Mouse (Mus musculus): ENCODE measurements at regions not wholly inside any gene's neighbourhood (a gene's known extent, or its start where the extent isn't known, plus 50 kb on each side); places are given as distances from the start of the nearest gene placed in this dataset.

DNA sequence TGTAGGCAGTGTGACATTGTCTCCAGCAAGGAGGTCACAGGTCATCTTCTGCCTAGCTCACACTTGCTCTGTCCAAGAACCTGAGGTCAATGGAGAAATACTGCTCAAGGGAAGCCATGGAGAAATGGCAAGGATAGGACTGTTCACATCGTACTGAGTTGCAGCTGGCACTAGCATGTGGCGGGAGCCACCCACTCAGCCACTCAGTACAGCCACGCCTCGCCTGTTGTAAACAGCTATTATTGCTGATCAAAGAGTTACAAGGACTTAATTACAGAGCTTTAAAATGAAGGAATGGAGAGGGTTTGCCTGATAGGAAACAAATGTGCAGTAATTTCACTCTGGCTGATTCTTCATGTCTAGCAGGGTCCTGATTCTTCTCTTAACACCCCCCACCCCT lies 64.8 kb downstream of the Dll1 start:
- DNase-seq (ENCODE audit: low spot score) = peak; percentile 3

DNA sequence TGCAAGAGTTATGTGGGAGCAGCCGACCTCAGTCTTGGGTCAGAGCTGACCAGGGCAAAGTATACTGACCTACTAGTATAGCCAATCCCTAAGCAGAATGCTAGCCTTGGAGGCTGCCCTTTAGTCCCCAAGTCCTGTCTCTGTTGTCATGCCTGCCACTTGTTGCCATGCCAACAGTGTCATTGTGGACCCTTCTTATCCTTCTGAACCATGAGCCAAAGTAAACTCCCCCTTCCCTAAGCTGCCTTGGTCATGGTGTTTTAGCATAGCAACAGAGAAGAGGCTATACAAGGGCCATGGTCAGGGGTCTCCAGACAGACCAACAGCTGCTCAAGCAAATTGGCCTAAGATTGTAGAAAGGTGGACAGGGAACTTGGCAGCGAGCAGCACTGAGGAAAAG lies 66.2 kb downstream of the Dll1 start:
- DNase-seq (ENCODE audit: low spot score) = no peak

DNA sequence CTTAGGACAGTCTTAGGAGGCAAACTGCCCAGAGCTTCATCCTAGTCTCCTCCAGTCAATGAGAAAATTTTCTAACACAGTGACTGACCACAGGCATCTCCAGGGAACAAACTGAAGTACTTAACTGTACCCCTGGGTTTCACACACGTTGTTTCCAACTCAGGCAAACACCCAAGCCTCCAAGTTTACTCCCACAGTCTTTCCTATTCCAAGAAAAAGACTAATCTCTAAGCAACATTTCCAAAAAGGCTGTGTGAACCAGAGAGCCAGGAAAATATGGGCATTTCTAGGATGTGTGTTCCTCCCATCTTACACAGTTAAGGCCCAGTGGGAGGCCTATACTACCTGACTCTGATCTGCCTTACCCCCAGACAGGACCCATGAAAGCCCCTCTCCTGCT lies 74.6 kb downstream of the Dll1 start:
- DNase-seq (ENCODE audit: low spot score) = no peak

DNA sequence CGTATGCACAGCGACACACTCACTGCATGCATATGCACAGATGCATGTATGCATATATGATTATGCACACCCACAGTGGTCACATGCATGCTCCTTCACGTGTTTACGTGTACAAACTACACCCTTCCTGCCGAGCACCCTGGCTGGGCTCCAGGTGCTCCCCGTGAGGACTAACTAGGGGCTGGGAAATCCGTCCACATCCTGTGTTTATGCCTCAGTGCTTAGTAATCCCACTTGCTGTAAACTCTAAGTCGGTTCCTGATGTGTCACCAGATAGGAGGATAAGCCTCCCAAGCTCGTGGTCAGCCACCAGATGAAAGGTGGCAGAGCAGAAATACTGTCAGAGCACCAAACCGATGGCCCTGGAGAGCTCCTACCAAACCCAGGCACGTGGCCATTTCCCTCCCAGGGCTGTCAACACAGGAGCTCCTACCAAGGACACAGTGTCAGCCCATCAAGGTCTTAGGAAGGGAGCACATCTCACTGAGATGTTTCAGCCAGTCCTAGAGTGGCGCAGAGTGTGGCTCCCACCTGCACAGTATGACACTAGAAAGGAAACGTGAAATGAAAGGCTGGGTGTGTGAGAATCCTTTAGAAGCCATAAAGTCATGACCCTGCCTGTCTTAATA lies 76.8 kb downstream of the Dll1 start:
- no peak for DNase-seq (ENCODE audit: low spot score)

DNA sequence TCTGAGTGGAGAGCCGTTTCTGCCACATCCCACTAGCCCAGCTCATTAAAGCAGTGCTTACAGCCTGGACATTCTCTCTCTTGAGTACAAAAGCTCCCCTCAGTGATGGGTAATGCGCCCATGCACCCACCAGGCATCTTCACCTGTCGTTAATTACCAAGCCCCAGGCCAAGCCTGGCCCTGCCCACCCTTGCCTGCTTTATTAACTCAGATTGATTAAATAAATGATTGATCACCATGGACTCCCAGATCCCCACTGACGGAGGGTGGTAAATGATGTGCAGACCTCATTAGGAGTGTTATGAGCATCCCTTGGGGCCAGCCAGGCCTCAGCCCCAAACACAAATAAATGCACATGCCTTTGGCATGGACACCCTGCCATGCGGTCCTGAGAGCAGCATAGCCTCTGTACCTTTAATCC lies 82.5 kb downstream of the Dll1 start:
- DNase-seq (ENCODE audit: low spot score) = no peak

DNA sequence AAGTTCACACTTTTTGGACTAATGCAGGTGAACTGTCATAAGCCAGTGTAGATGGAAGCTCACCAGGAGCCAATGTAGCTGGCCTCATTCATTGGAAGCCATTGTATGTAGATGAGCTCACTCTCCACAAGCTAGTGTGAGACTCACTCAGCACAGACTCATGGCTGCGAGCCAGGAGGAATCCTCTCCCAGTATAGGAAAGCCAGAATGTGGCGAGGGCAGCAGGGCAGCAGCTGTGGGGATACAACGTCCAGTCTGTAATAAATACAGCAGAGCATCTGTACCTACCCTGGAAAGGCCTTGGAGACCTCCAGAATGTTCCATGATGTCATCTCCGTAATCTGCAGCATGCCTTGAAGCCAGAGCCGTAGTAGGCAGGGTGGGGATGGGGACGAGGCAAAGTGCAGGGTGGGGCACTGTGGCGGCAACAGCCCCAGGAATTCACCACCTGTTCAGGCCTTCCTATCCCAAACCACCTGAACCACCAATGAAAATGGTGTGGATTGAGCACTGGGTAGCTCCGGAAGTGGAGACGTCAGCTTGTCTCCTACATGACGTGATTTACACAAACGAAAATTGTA lies 84.1 kb downstream of the Dll1 start:
- no peak for DNase-seq (ENCODE audit: low spot score)

DNA sequence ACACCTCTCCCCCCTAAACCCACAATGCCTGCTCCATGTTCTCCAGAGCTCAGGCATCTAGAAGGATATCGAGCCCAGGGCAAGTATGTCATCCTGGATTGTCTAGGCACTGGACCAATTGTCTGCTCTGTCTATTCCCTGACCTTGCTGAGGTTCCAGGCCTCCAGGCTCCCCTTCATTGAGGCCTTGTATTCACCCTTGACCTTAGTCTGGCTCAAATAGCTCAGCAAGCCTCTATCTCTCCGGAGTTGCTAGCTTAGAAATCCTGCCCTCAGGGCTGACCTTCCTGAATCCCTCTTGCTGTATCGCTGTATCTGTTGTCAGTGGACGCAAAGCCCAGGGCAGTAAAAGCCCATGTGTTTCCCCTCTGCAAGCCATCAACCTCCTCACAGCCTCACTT lies 85.0 kb downstream of the Dll1 start:
- no peak for DNase-seq (ENCODE audit: low spot score)

DNA sequence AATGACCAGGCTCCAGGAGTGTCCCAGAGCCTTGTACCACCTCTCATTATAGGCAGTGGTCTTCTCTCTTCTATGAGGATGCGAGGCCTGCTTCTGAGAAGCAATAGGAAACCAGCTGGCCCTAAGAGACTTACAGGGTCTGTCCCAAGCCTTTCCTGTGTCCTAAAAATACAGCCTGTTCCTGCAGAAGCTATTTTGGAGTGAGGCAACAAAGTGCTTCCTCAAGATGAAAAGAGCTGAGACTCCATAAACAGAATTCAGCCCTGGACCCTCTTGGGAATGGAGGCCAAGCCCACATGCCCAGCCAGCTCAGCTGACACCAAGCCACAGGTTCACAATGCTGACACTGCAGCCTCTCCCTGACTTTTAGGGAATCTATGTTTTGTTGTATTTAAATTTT lies 86.3 kb downstream of the Dll1 start:
- no peak for DNase-seq (ENCODE audit: low spot score)

DNA sequence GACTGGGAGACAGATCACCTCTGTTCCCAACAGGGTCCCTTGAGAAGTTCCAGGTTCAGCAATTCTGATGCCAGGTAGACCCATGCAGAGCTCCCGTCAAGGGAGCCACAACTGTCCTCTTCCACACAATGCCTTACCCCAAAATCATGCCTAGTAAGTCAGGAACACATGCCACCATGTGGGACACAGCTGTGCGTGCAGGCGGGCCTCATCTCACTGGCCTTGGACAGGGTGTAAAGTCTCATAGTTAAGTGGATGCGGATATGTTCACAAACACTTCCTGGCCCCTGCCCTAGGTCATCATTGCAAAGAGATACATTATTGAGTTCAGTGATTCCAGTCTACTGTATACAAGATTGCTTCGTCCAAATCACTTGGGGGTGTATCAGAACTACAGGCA lies 87.6 kb downstream of the Dll1 start:
- no peak for DNase-seq (ENCODE audit: low spot score)

DNA sequence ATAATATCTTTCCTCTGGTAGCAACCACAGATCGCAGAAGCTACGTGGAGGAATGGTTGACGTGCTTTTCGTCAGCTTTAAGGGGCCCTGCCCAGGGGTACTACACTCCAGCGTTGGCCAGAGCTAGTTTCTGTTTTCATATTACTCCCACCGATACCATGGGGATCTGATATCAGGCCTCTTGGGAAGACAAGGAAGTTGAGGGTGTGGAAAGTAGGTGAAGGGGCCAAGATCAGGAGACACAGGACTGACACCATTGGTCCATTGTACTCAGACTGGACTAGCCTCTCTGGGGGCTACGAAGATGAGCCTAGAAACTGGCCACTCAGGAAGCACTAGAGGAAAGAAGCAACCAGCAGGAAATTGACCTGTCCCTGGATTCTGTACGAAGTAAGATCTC lies 88.0 kb downstream of the Dll1 start:
- DNase-seq (ENCODE audit: low spot score) = no peak

DNA sequence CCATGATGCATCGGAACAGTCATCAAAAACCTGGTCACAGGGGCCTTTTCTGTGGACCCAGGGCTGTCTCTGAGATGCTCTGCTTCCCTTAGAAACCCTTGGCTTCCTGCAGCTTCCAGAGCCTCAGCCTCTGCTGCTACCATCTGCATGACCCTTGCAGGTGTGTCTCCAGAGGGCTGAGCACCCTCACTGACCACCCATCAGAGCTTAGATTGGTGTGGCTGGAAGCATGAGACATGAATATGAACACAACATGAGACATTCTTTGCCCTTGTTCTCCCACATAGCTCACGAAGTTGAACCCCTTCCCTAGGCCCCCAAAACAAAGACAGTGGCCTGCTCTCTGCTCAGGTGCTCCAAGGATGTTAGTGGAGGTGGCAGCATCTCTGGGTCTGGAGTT lies 90.1 kb downstream of the Dll1 start:
- DNase-seq (ENCODE audit: low spot score) = no peak

DNA sequence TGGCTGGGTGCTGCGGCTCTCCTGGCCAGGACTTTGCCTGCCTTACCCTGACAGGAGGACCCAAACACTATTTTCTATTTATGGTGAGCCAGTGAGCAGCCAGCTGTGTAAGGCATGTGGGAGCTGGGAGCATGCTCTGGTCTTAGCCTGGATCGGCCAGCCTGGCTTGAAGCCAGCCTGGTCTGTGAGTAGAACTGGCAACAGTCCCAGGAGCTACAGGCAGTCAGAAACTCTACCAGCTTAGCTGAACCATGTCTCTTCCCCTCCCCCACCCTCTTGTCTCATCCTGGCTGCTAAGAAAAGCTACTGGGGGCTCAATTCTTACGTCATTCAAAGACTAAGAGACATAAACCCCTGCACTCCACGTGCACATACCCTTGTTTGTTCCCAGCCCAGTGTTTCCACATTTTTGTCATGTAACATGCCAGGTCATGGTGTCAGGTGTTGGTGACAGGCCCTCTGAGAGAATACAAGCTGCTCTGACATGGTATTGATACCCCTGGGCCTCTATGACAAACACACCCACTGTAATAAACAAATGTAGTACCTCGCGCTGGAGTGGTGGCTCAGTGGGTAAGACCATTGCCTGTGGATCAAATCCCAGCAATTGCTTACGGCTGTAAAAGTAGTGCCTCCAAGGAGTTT lies 91.2 kb downstream of the Dll1 start:
- DNase-seq (ENCODE audit: low spot score) = peak; percentile 12

DNA sequence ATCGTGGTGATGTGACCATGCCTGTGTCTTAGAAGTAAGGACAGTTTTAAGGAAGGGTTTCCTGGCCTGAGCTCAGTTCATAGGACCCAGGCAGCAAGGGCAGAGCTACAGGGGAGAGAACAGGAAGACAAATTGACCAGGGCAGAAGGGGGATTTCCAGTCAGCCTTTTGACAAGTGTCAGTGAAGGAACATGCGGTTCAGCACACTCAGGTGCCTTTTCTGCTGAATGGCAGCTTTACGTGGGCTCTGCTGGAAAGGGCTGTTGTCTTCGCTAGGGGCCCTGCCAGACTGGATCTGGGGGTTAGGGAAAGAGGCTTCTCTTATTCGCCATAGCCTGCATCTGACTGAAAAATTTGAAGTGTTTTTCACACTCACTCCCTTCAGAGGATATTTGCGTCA lies 106.8 kb downstream of the Dll1 start:
- DNase-seq (ENCODE audit: low spot score) = no peak

DNA sequence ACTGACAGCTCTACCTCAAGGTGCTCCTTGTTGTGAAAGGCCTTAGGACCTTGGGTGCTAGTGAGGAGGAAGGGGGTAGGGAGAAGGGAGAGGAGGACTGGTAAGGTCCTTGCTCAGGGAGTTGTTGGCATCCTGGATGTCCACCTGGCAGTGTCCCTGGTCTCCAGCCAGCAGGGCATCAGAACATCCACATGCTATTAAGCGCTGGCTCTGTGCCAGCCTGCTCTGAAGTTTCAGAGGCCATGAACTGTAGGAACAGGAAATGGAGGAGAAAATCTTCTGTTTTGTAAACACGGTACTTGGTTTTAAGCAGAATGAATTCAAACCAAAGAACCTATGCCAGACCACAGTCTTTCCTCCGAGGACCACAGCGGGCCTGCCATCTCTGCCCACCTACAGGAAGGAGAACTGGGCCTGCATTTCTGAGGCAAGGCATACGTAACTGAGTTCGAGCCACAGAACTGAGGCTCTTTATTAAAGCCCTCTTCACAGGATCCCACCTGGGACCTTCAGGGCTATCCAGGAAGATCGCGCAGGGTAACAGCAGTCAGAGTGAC lies 107.5 kb downstream of the Dll1 start:
- no peak for DNase-seq (ENCODE audit: low spot score)

DNA sequence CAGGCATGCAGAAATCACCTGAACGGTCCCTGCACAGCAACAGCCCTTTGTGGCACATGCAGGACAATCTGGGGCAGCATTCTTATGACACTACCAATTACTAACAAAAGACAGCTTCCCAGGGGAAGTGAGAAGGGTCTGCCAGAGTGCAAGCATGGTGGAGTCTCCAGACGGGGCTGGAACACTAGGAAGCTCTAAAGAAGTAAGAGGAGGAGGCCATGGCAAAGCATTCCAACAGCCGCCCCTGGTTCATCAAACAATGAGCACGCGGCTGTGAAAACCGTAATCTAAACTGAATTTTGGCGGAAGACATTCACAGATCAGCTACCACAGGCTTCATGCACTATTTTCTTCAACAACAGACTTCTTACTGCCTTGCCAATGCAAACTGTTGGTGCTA lies 109.0 kb downstream of the Dll1 start:
- DNase-seq (ENCODE audit: low spot score) = no peak

DNA sequence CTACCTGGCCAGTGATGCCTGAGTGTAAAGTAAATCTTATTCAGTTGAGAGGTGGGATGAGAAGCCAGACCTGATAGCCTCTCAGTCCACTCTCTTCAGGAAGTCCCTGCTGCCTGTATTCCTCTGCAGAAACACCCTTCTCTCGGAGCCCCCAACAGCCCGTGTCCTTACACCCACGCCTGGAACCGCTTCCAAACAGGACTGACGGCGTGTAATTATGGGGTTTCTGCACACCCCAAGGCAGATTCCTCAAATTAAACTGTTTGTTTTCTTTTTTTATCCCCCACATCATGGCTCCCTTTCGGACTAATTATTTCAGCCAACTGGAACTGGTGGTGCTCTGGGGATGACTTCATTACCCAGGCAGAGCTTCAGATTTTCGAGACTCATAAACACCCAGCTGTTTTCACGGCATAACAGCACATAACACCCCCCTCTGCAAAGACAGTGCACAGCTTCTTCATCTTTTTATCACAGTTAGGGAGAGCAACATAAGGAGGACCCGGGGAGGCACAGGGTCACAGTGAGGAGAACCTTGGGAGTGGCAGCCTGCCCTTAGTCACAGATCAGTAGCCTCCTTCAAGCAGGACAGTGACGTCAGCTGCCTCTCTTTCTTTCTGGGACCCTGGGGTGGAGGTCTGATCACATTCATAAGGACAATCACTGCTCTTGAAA lies 117.1 kb downstream of the Dll1 start:
- no peak for DNase-seq (ENCODE audit: low spot score)

DNA sequence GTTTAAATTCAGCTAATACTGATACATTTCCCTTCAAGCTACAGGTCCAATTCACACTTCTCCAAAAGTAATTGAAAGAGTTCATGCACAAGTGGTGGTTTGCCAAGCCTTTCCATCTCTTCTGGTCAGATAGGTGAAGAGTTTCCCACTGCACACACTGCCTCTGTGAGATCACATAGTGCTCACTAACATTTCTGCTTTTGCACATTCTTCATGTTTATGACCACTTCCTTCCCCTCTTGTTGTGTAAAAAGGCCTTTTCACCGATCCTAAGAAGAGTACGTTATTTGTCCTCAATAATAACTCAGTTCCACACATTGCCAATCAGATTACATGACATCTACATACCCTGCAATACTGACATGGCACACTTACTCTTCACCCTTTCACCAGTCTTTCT lies 120.8 kb downstream of the Dll1 start:
- DNase-seq (ENCODE audit: low spot score) = no peak

DNA sequence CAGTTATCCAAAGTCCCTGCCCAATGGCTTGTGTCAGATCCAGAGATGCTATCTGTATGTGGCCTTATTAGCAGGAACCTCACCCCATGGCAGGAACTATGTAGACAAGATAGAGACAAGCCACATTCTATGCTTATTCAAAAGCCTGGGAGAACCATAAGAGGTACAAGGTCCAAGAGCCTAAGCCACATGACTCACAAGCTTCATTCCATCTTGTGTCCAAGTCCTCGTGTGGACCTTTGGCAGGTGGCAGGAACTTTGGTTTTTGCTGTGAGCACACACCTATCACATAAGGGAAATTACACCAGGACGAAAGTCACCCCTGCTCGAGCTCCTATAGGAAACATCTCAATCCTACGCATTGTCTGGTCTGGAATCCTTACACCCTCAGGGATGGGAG lies 122.9 kb downstream of the Dll1 start:
- no peak for DNase-seq (ENCODE audit: low spot score)

DNA sequence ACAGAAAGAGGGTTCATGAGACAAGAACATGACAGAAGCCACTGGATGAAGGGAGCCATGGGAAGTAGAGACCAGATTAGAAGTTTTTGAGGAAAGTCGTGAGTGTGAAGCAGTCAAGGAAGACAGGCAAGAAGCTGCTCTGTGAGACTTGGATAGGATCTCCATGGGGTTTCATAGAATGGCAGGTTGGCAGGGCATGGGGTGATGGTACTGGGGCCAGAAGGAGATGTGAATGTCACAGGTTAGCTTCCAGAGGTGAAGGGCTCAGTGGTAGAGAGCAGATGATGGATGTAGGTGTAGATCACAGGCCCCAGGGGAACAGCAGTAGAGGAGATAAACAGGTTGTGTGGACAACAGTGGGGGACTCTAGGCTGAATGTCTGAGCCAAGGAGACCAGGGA lies 123.4 kb downstream of the Dll1 start:
- no peak for DNase-seq (ENCODE audit: low spot score)

DNA sequence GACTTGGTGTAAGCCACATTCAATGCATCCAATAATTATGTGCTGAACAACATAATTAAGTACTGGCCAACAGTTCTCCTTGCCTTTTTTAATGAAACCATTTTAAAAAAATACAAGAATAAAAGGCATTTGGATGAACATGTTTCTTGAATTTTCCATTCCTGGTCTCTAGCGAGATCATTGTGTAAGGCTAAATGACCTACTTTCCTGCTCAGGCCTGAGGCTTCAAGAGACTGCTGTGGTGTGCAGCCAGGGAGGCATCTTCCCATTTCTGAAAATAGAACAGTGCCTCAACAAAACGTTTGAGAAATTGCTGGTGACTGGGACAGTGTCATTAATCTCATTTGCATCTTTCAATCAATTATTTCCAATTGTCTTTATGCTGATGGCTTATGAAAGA lies 124.5 kb downstream of the Dll1 start:
- no peak for DNase-seq (ENCODE audit: low spot score)

DNA sequence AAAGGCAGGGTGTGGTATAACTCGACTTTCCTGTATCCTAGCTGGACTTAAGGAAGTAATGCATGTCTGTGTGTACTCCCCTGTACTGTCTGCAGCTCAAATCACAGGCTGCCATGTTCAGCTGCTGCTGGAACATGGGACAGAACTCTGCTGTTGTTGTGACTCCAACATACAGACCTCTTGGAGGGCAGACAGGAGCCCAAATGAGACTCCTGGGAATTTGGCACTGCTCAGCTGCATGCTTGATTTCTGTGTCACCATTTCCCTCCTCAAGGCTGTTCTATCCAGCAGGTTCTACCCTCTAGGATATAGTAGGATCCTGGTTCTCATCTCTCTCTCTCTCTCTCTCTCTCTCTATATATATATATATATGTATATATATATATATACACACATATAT lies 125.0 kb downstream of the Dll1 start:
- no peak for DNase-seq (ENCODE audit: low spot score)

DNA sequence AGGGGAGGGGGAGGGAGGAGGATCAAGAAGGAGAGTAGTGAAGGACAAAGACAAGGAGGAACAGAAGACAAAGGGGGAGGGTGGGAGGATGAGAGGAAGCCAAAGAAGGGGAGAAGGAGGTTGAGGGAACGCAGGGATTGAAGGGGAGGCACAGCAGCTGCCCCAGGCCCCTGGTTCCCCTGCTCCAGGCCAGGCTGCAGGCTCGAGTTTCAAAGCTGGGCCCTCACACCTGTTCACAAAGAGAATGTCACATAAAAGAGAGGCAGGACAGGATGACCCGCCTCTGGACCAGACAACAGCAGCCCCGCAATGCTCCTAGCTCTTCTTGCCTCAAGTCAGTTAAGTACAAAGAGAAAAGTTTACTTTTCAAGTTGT lies 128.3 kb downstream of the Dll1 start:
- no peak for DNase-seq (ENCODE audit: low spot score)
